In genomic region chr7:45211851-45212251, GRCm38 (mm10) we compare ENCODE assay signal across 8 mouse cellular contexts. TPM values are rescaled to one million over a fixed set of nuclear protein-coding genes. Genes with fewer than 3 reads are reported as not detected.
DNase-seq lines count a peak whose midpoint lies in the region; ATAC-seq and TF ChIP-seq lines count a peak whose summit lies in the region.

Gene Dkkl1 (minus strand): TSS chr7:45212147.

- H3K4me3 ChIP-seq in testis, adult 2 months (ENCODE audit: control insufficient read depth, low read depth, low read length) = peak within 1 kb of the TSS; percentile 93
- H3K4me3 ChIP-seq in embryonic facial prominence, embryonic 12.5 days = no peak within 1 kb of the TSS
- H3K4me3 ChIP-seq in neural tube, embryonic 13.5 days = peak within 1 kb of the TSS; percentile 4

- H3K4me1 ChIP-seq in testis, adult 2 months (ENCODE audit: control insufficient read depth, insufficient read depth, low read length) = peaks cover 8% of the 10 kb centered on the region
- H3K4me1 ChIP-seq in embryonic facial prominence, embryonic 12.5 days = peaks cover 6% of the 10 kb centered on the region; the same call in 1 of the 2 replicates
- peaks cover 26% of the 10 kb centered on the region for H3K4me1 ChIP-seq in neural tube, embryonic 13.5 days (replicated peaks)

- no peak within 1 kb of the TSS for H3K9ac ChIP-seq in embryonic facial prominence, embryonic 12.5 days
- H3K9ac ChIP-seq in neural tube, embryonic 13.5 days = no peak within 1 kb of the TSS

- TF ChIP-seq CTCF in testis, adult 2 months (IDR thresholded peaks at IDR 0.05; ENCODE audit: control insufficient read depth, insufficient read depth, insufficient replicate concordance, low read depth, low read length) = no peak

- no peak for DNase-seq in testis, postnatal 10 days (ENCODE audit: low spot score)
- DNase-seq in left cerebral cortex, postnatal 10 days (ENCODE audit: extremely low spot score in 1 of 2, low spot score in 2 of 2) = no peak
- no peak for DNase-seq in kidney, postnatal 10 days
- DNase-seq in ovary, postnatal 10 days (ENCODE audit: low spot score) = no peak
- no peak for DNase-seq in layer of hippocampus, adult 9-10 months (ENCODE audit: low spot score)

- H3K4me2 ChIP-seq in embryonic facial prominence, embryonic 12.5 days (replicated peaks) = peak within 1 kb of the TSS; percentile 37
- peak within 1 kb of the TSS; percentile 31 for H3K4me2 ChIP-seq in neural tube, embryonic 13.5 days

- WGBS in embryonic facial prominence, embryonic 12.5 days = 5% methylated on average over 17 of the region's 17 CpGs
- 5% methylated on average over 17 of the region's 17 CpGs for WGBS in neural tube, embryonic 13.5 days

- H3K9me3 ChIP-seq in embryonic facial prominence, embryonic 12.5 days = no peaks in the 10 kb centered on the region; the same call in 1 of the 2 replicates
- H3K9me3 ChIP-seq in neural tube, embryonic 13.5 days = no peaks in the 10 kb centered on the region

- H3K27ac ChIP-seq in testis, adult 2 months (ENCODE audit: control insufficient read depth, insufficient read depth, low read depth, low read length) = peak within 1 kb of the TSS; percentile 97
- H3K27ac ChIP-seq in embryonic facial prominence, embryonic 12.5 days = no peak within 1 kb of the TSS
- H3K27ac ChIP-seq in neural tube, embryonic 13.5 days (replicated peaks) = no peak within 1 kb of the TSS

- H3K27me3 ChIP-seq in testis, adult 2 months (ENCODE audit: control insufficient read depth, insufficient read depth, low read length) = no peaks in the 10 kb centered on the region
- H3K27me3 ChIP-seq in embryonic facial prominence, embryonic 12.5 days = peaks cover 25% of the 10 kb centered on the region
- peaks cover 39% of the 10 kb centered on the region for H3K27me3 ChIP-seq in neural tube, embryonic 13.5 days

- peaks cover 7% of the 10 kb centered on the region for H3K36me3 ChIP-seq in testis, adult 2 months (ENCODE audit: control insufficient read depth, insufficient read depth, low read length)
- H3K36me3 ChIP-seq in embryonic facial prominence, embryonic 12.5 days = no peaks in the 10 kb centered on the region
- H3K36me3 ChIP-seq in neural tube, embryonic 13.5 days = no peaks in the 10 kb centered on the region

- no peak for ATAC-seq in embryonic facial prominence, embryonic 12.5 days (ENCODE audit: insufficient number of reproducible peaks, insufficient read depth, low FRiP score, low TSS enrichment)
- ATAC-seq in neural tube, embryonic 13.5 days (ENCODE audit: low read depth) = no peak

- TF ChIP-seq POLR2A in testis, adult 2 months (IDR thresholded peaks at IDR 0.05; ENCODE audit: control insufficient read depth, low read depth, low read length) = no peak

- intact Hi-C loops in left cerebral cortex, postnatal 10 days (cut with DNase I) = no loop called here

RNA-seq across cellular contexts. Expression of gene Dkkl1, which starts in this region (rescaled TPM):
- polyA plus RNA-seq in testis, adult 2 months (2012; rRNA removed) = 1,273 and 1,348 TPM in 2 replicates
- 1.4 and 2.3 TPM in 2 replicates for polyA plus RNA-seq in embryonic facial prominence, embryonic 12.5 days (2016; fragmentation: Nextera tagmentation; extraction: Ambion mirVana)
- 10 to 100 TPM; 16.3 to 18.7 TPM for total RNA-seq in left cerebral cortex, postnatal 10 days (2021)
- 14.6 and 19.8 TPM in 2 replicates for polyA plus RNA-seq in neural tube, embryonic 13.5 days (2015; fragmentation: Nextera tagmentation; extraction: Ambion mirVana)

Comparison
In these comparisons a context has a peak if more than half of its experiments do, and no peak if none do; other contexts are left out.
1. RNA of gene Dkkl1 (polyA plus RNA-seq): 1,273 to 1,348 TPM in testis, adult 2 months; 14.6 to 19.8 TPM in neural tube, embryonic 13.5 days and 1.4 to 2.3 TPM in embryonic facial prominence, embryonic 12.5 days; every median in the first group is over 10 times any median in the second.